Mouse (Mus musculus) myocyte (in vitro differentiated cells): ENCODE results near the gene Trib3. TPM values are rescaled to one million over a fixed set of nuclear protein-coding genes. Genes with fewer than 3 reads are reported as not detected.
"Not testable (repeated sequence)": the region's sequence is repeated elsewhere in the genome, so short reads cannot be mapped to it uniquely, and the experiment has no call there.

Experiments
- H3K27me3 ChIP-seq: one replicate; pipeline ENCODE4 v1.6.1; 2011; ENCODE audit not compliant: control insufficient read depth, insufficient read depth, insufficient read length
- H3K36me3 ChIP-seq: one replicate; pipeline ENCODE4 v1.6.1; 2011; ENCODE audit not compliant: control insufficient read depth, insufficient read depth
- H3K4me2 ChIP-seq: one replicate; pipeline ENCODE4 v1.6.1; 2011; ENCODE audit warnings: low read depth, control low read depth
- H3K4me3 ChIP-seq: one replicate; pipeline ENCODE4 v1.5.1; 2011; ENCODE audit warnings: mild to moderate bottlenecking, control low read depth, moderate library complexity
- H3K79me2 ChIP-seq: one replicate; pipeline ENCODE4 v1.6.1; 2011; ENCODE audit not compliant: control insufficient read depth, insufficient read depth
- H3ac ChIP-seq: one replicate; pipeline ENCODE4 v1.6.1; 2011; ENCODE audit not compliant: control insufficient read depth, insufficient read length
- CEBPB ChIP-seq: IDR thresholded peaks from 2 replicates; pipeline ENCODE4 v1.6.1; 2011; ENCODE audit warnings: mild to moderate bottlenecking, moderate library complexity; ENCODE audit not compliant: poor library complexity, insufficient read depth, severe bottlenecking
- E2F4 ChIP-seq: IDR thresholded peaks from one replicate; pipeline ENCODE4 v1.6.1; 2011; ENCODE audit warnings: mild to moderate bottlenecking, control low read depth, moderate library complexity; ENCODE audit not compliant: insufficient read depth
- MAX ChIP-seq: IDR thresholded peaks from one replicate; pipeline ENCODE4 v1.6.1; 2011; ENCODE audit warnings: low read depth, mild to moderate bottlenecking, control low read depth
- MYOD1 ChIP-seq, 3 experiments: IDR thresholded peaks; one replicate each; pipeline ENCODE4 v1.6.1; 2011; ENCODE audit warnings: control low read depth in 2 of 3, low read depth in 2 of 3, mild to moderate bottlenecking in 2 of 3, moderate library complexity in 1 of 3; ENCODE audit not compliant: insufficient read length in 2 of 3, control insufficient read depth in 1 of 3
- MYOG ChIP-seq, 3 experiments: IDR thresholded peaks; one replicate each; pipeline ENCODE4 v1.6.1; 2011; ENCODE audit warnings: control low read depth in 2 of 3, low read depth in 2 of 3, mild to moderate bottlenecking in 2 of 3; ENCODE audit not compliant: insufficient read length in 2 of 3, control insufficient read depth in 1 of 3, insufficient read depth in 1 of 3
- POLR2A ChIP-seq: IDR thresholded peaks from one replicate; pipeline ENCODE4 v1.6.1; 2011; ENCODE audit warnings: low read depth, mild to moderate bottlenecking, control low read depth, moderate library complexity; ENCODE audit not compliant: insufficient read length
- POLR2AphosphoS2 ChIP-seq: IDR thresholded peaks from one replicate; pipeline ENCODE4 v1.6.1; 2011; ENCODE audit warnings: low read depth, control low read depth; ENCODE audit not compliant: insufficient read length
- REST ChIP-seq: IDR thresholded peaks from one replicate; pipeline ENCODE4 v1.6.1; 2011; ENCODE audit warnings: mild to moderate bottlenecking, control low read depth, moderate library complexity; ENCODE audit not compliant: insufficient read depth, insufficient read length
- SRF ChIP-seq: IDR thresholded peaks from one replicate; pipeline ENCODE4 v1.6.1; 2011; ENCODE audit warnings: low read depth; ENCODE audit not compliant: control insufficient read depth, insufficient read length
- TCF12 ChIP-seq: IDR thresholded peaks from one replicate; pipeline ENCODE4 v1.6.1; 2011; ENCODE audit warnings: mild to moderate bottlenecking, control low read depth; ENCODE audit not compliant: poor library complexity, insufficient read depth, severe bottlenecking
- TCF3 ChIP-seq: IDR thresholded peaks from one replicate; pipeline ENCODE4 v1.6.1; 2011; ENCODE audit warnings: low read depth, control low read depth; ENCODE audit not compliant: insufficient read length
- USF1 ChIP-seq: IDR thresholded peaks from one replicate; pipeline ENCODE4 v1.6.1; 2011; ENCODE audit warnings: low read depth, mild to moderate bottlenecking, control low read depth, moderate library complexity
- polyA plus RNA-seq: library from polyadenylated mRNA; unstranded; fragments of >200 nt; fragmentation: generic; extraction: Trizol; gene quantifications from one replicate; pipeline ENCODE4 v1.2.1, GENCODE M21; 2012; ENCODE audit warnings: missing spikeins

The Trib3 gene
- polyA plus RNA-seq, 1 experiment: 410 TPM

GRCm38 (mm10) chr2:152293179-152293726 is 50.6 kb downstream of the Trib3 start:
- Histone ChIP-seq H3K4me2 (peak overlapping the region; percentile 89), H3K79me2 (peaks cover 43% of the 10 kb centered on the region), H3K27me3 (no peaks in the 10 kb centered on the region), H3K4me3 (peak overlapping the region; percentile 57), H3K36me3 (peaks cover under 1% of the 10 kb centered on the region), H3ac (peak overlapping the region; percentile 94)
- TF ChIP-seq TCF3 (no peak), USF1 (no peak), MYOD1 (IDR thresholded peaks at IDR 0.05; ENCODE audit: control insufficient read depth in 1 of 3, insufficient read length in 2 of 3, low read depth in 2 of 3) (no peak), POLR2A (no peak), POLR2AphosphoS2 (no peak), REST (no peak), CEBPB (no peak), TCF12 (no peak), E2F4 (no peak), MYOG (IDR thresholded peaks at IDR 0.05; ENCODE audit: control insufficient read depth in 1 of 3, insufficient read depth in 1 of 3, insufficient read length in 2 of 3, low read depth in 2 of 3) (no peak)

- H3K36me3 ChIP-seq: peaks cover 8% of the 10 kb centered on the region
Measured at GRCm38 (mm10) chr2:152292475-152292874, 51.4 kb downstream of the Trib3 start.

GRCm38 (mm10) chr2:152289623-152290022 is 54.2 kb downstream of the Trib3 start:
- peaks cover 32% of the 10 kb centered on the region for H3K36me3 ChIP-seq
- H3ac ChIP-seq, H3K27me3 ChIP-seq, H3K4me2 ChIP-seq, H3K79me2 ChIP-seq, H3K4me3 ChIP-seq: not testable (repeated sequence)

More at GRCm38 (mm10) chr2:152292475-152292874, 51.4 kb downstream of the Trib3 start:
- TF ChIP-seq TCF3: no peak
- H3K79me2 ChIP-seq: peaks cover 35% of the 10 kb centered on the region
- no peak overlapping the region for H3K4me2 ChIP-seq
- H3K27me3 ChIP-seq: no peaks in the 10 kb centered on the region
- peak overlapping the region; percentile 57 for H3K4me3 ChIP-seq
- H3ac ChIP-seq: no peak overlapping the region

GRCm38 (mm10) chr2:152288046-152288445 is 55.8 kb downstream of the Trib3 start:
- TF ChIP-seq SRF: no peak
- no peak for TF ChIP-seq MYOG (IDR thresholded peaks at IDR 0.05; ENCODE audit: control insufficient read depth in 1 of 3, insufficient read depth in 1 of 3, insufficient read length in 2 of 3, low read depth in 2 of 3)
- no peak for TF ChIP-seq POLR2A
- TF ChIP-seq REST: no peak
- no peak for TF ChIP-seq MYOD1 (IDR thresholded peaks at IDR 0.05; ENCODE audit: control insufficient read depth in 1 of 3, insufficient read length in 2 of 3, low read depth in 2 of 3)
- TF ChIP-seq CEBPB: no peak
- no peak for TF ChIP-seq TCF12
- no peak overlapping the region for H3ac ChIP-seq
- H3K4me2 ChIP-seq: no peak overlapping the region
- no peaks in the 10 kb centered on the region for H3K79me2 ChIP-seq
- no peak overlapping the region for H3K4me3 ChIP-seq
- H3K27me3 ChIP-seq: no peaks in the 10 kb centered on the region
- peaks cover 46% of the 10 kb centered on the region for H3K36me3 ChIP-seq

- no peak overlapping the region for H3K4me2 ChIP-seq
- H3K4me3 ChIP-seq: no peak overlapping the region
- TF ChIP-seq SRF (no peak), E2F4 (no peak), CEBPB (peak; percentile 52; the same call in 1 of the 2 replicates), MAX (no peak)
- no peaks in the 10 kb centered on the region for H3K79me2 ChIP-seq
- no peaks in the 10 kb centered on the region for H3K27me3 ChIP-seq
- no peak overlapping the region for H3ac ChIP-seq
- H3K36me3 ChIP-seq: peaks cover 51% of the 10 kb centered on the region
Measured at GRCm38 (mm10) chr2:152287560-152287959, 56.3 kb downstream of the Trib3 start.

Other genes with a start within 250 kb of the Trib3 start
- 21.7 TPM for gene Srxn1, start 238.5 kb downstream of the Trib3 start, polyA plus RNA-seq
- gene Tcf15, start 200.5 kb downstream of the Trib3 start, polyA plus RNA-seq: not detected
- gene Csnk2a1, start 117.2 kb downstream of the Trib3 start, polyA plus RNA-seq: 47.5 TPM
- gene Tbc1d20, start 50.2 kb downstream of the Trib3 start, polyA plus RNA-seq: 51.8 TPM
- gene Rbck1, start 11.4 kb downstream of the Trib3 start, polyA plus RNA-seq: 73.3 TPM
- not detected for gene Nrsn2, start 32.6 kb upstream of the Trib3 start, polyA plus RNA-seq
- 7.8 TPM for gene Sox12, start 54.0 kb upstream of the Trib3 start, polyA plus RNA-seq
- gene Zcchc3, start 71.0 kb upstream of the Trib3 start, polyA plus RNA-seq: not detected
- not detected for gene 6820408C15Rik, start 71.6 kb upstream of the Trib3 start, polyA plus RNA-seq
- not detected for gene Defb23, start 120.6 kb upstream of the Trib3 start, polyA plus RNA-seq
- not detected for gene Defb20, start 133.0 kb upstream of the Trib3 start, polyA plus RNA-seq
- gene Defb22, start 146.1 kb upstream of the Trib3 start, polyA plus RNA-seq: not detected
- gene Defb26, start 167.7 kb upstream of the Trib3 start, polyA plus RNA-seq: not detected
- not detected for gene Defb28, start 174.2 kb upstream of the Trib3 start, polyA plus RNA-seq
- not detected for gene Defb29, start 196.1 kb upstream of the Trib3 start, polyA plus RNA-seq
- gene Gm17416, start 225.3 kb upstream of the Trib3 start, polyA plus RNA-seq: not detected
- not detected for gene Defb21, start 228.7 kb upstream of the Trib3 start, polyA plus RNA-seq
- not detected for gene Defb19, start 236.3 kb upstream of the Trib3 start, polyA plus RNA-seq